ENCODE assay signal across 8 mouse cellular contexts in genomic region chr2:165153006-165153405, GRCm38 (mm10).
A peak's percentile ranks its signal among the peaks of the same experiment; 100 is the strongest.
DNase-seq lines count a peak whose midpoint lies in the region; ATAC-seq and TF ChIP-seq lines count a peak whose summit lies in the region.
"Had no signal": no experiment of that assay in that cellular context is flagged by ENCODE, and none has a peak within 500 bp of the region (broad histone marks: within the 10 kb centered on the region; RNA-seq: fewer than 3 reads in every experiment).

No protein-coding gene starts in this region.

- H3K4me2 ChIP-seq in midbrain, embryonic 14.5 days (ENCODE audit: low read length): no peak overlapping the region
- H3K4me2 ChIP-seq in midbrain, postnatal 0 days (ENCODE audit: low read depth, low read length, poor library complexity, severe bottlenecking): no peak overlapping the region
- H3K4me2 ChIP-seq in liver, embryonic 12.5 days: no peak overlapping the region
- H3K4me2 ChIP-seq: midbrain, embryonic 12.5 days had no signal

- no peaks in the 10 kb centered on the region for H3K27me3 ChIP-seq in midbrain, embryonic 14.5 days (ENCODE audit: control insufficient read depth, insufficient read depth, low read length)
- no peaks in the 10 kb centered on the region for H3K27me3 ChIP-seq in midbrain, postnatal 0 days (ENCODE audit: insufficient read depth, low read length)
- H3K27me3 ChIP-seq in liver, embryonic 12.5 days (replicated peaks): peaks cover 33% of the 10 kb centered on the region

- DNase-seq in midbrain, embryonic 14.5 days: peak; percentile 49
- no peak for DNase-seq in midbrain, postnatal 0 days (ENCODE audit: low spot score)
- DNase-seq in frontal cortex, postnatal 25 days (ENCODE audit: low spot score in 2 of 2): peak; percentile 21 to 47
- peak; percentile 46 to 47 for DNase-seq in heart, postnatal 36 days
- DNase-seq in skeletal muscle tissue, adult 2 months (ENCODE audit: low read depth, low spot score): peak; percentile 76
- DNase-seq in T-cell, adult 2 months (ENCODE audit: low spot score): no peak

- no peak overlapping the region for H3K27ac ChIP-seq in midbrain, embryonic 14.5 days (replicated peaks; ENCODE audit: low read depth, low read length)
- H3K27ac ChIP-seq in midbrain, postnatal 0 days (ENCODE audit: low read depth, low read length): no peak overlapping the region
- no peak overlapping the region for H3K27ac ChIP-seq in liver, embryonic 12.5 days
- H3K27ac ChIP-seq: midbrain, embryonic 12.5 days had no signal

- H3K9ac ChIP-seq in midbrain, embryonic 14.5 days (replicated peaks; ENCODE audit: low read length): no peak overlapping the region
- no peak overlapping the region for H3K9ac ChIP-seq in midbrain, postnatal 0 days (replicated peaks; ENCODE audit: low read length, poor library complexity, severe bottlenecking)
- no peak overlapping the region for H3K9ac ChIP-seq in liver, embryonic 12.5 days
- H3K9ac ChIP-seq: midbrain, embryonic 12.5 days had no signal

- H3K4me3 ChIP-seq in midbrain, embryonic 14.5 days (replicated peaks; ENCODE audit: low read depth, low read length): no peak overlapping the region
- H3K4me3 ChIP-seq in midbrain, postnatal 0 days (ENCODE audit: low read depth, low read length): no peak overlapping the region
- no peak overlapping the region for H3K4me3 ChIP-seq in liver, embryonic 12.5 days
- H3K4me3 ChIP-seq: midbrain, embryonic 12.5 days had no signal

- intact Hi-C loops in heart, postnatal 36 days (cut with DNase I): no loop called here

- H3K36me3 ChIP-seq in midbrain, embryonic 14.5 days (ENCODE audit: control insufficient read depth, insufficient read depth, low read length): no peaks in the 10 kb centered on the region
- H3K36me3 ChIP-seq in midbrain, postnatal 0 days (ENCODE audit: insufficient read depth, low read length): no peaks in the 10 kb centered on the region
- no peaks in the 10 kb centered on the region for H3K36me3 ChIP-seq in liver, embryonic 12.5 days
- H3K36me3 ChIP-seq: midbrain, embryonic 12.5 days had no signal

- 51% methylated on average over 12 of the region's 12 CpGs for WGBS in midbrain, embryonic 14.5 days
- WGBS in midbrain, postnatal 0 days: 29% methylated on average over 12 of the region's 12 CpGs
- WGBS in liver, embryonic 12.5 days (ENCODE audit: insufficient replicate concordance): 16% methylated on average over 12 of the region's 12 CpGs

- ATAC-seq in midbrain, embryonic 14.5 days (ENCODE audit: low FRiP score, low TSS enrichment): no peak
- no peak for ATAC-seq in midbrain, postnatal 0 days (ENCODE audit: low FRiP score)
- ATAC-seq in liver, embryonic 12.5 days: no peak

- peaks cover 25% of the 10 kb centered on the region for H3K4me1 ChIP-seq in midbrain, embryonic 14.5 days (ENCODE audit: control insufficient read depth, insufficient read depth, low read length)
- H3K4me1 ChIP-seq in midbrain, postnatal 0 days (ENCODE audit: insufficient read depth, low read length): no peaks in the 10 kb centered on the region; the same call in 1 of the 2 replicates
- H3K4me1 ChIP-seq in liver, embryonic 12.5 days: no peaks in the 10 kb centered on the region

- H3K9me3 ChIP-seq in midbrain, embryonic 14.5 days (ENCODE audit: control insufficient read depth, low read length): no peaks in the 10 kb centered on the region
- H3K9me3 ChIP-seq in midbrain, postnatal 0 days (ENCODE audit: low read length): no peaks in the 10 kb centered on the region
- no peaks in the 10 kb centered on the region for H3K9me3 ChIP-seq in liver, embryonic 12.5 days (replicated peaks)
- H3K9me3 ChIP-seq: midbrain, embryonic 12.5 days had no signal

- no peak for TF ChIP-seq CTCF in midbrain, postnatal 0 days (IDR thresholded peaks at IDR 0.05)

Comparison
In these comparisons a context has a peak if more than half of its experiments do, and no peak if none do; other contexts are left out.
1. DNase-seq: peak in midbrain, embryonic 14.5 days (single experiment), frontal cortex, postnatal 25 days (2 of 2), heart, postnatal 36 days (2 of 2) and skeletal muscle tissue, adult 2 months (single experiment); none in midbrain, postnatal 0 days (single experiment) and T-cell, adult 2 months (single experiment).